Mouse (Mus musculus) heart, postnatal 0 days (tissue): ENCODE measurements around the gene S100a4.

Experiments used
- CTCF ChIP-seq: IDR thresholded peaks from 2 replicates; pipeline ENCODE4 v1.5.1; 2016; ENCODE audit warnings: antibody characterized with exemption, control low read depth, low read depth
- EP300 ChIP-seq: IDR thresholded peaks from 2 replicates; pipeline ENCODE4 v1.6.1; 2016; ENCODE audit warnings: antibody characterized with exemption, low read depth

DNA sequence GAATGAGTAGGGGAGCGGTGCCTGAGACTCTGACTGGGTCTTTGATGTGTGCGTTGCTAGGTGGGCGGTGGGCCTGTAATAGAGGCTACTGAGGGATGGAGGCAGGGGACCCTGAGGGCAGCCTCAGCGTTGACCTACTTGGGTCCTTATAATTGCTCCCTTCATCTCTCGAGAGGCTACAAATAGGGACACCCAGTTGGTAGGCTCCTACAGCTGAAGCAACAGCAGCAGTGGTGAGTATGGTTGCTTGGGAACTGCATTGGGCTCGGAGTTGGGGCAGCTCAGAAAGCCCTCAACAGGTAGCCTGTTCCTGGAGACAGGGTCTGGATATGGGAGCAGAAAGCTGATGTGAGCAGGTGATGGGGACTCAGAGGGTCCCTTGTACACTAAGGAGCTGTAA lies 3.5 kb upstream of the S100a4 start:
- TF ChIP-seq CTCF (no peak), EP300 (no peak)
